Mouse (Mus musculus) spleen, postnatal 14 days (tissue): ENCODE data around the gene Ppm1d.

ENCODE experiments used
- DNase-seq, 2 experiments: peaks; one replicate each; pipeline ENCODE4 v3.0.0; 2021 to 2022; ENCODE audit warnings: low spot score in 2 of 2

Gene Ppm1d

DNA sequence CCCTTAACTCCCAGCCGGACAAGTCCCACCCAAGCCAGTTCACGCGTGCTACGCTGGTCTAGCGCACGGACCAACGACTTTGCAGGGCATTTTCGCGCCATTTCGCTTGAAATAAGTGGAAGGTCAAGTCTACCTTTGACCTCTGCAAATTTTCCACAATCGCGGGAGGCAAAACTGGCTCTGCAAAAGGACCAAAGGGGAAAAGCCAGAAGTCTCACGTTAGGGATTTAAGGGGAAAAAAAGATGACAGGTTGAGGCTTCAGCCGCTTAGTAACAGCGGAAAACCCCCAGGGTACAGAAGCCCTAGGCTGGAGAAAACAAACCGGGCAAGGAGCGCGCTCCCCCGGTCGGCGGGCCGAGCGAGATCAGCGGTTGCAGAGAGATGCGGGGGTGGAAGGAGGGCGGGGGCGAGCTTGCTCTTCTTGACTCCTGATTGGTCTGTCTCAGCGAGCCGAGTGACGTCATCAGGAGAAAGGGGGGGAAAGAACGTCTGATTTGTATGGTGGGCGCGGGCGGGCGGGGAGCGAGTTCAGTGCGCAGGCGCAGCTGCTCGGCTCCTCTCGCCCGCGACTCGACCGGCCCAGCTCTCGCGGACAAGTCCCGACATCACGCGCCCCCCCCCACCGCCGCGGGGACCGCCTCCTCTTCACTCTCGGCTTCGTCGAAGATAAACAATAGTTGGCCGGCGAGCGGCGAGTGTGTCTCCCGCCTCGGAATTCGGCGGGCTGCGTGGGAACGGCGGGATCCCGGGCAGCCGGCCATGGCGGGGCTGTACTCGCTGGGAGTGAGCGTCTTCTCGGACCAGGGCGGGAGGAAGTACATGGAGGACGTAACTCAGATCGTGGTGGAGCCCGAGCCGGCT lies at the start of gene Ppm1d:
Ppm1d (plus strand) TSS at position 532 of the 862 bp plus-strand sequence.
- DNase-seq, result peak; percentile 92 to 98

GRCm38 (mm10) chr11:85264635-85265034 lies 46.4 kb upstream of the Ppm1d start:
- no peak for DNase-seq

DNA sequence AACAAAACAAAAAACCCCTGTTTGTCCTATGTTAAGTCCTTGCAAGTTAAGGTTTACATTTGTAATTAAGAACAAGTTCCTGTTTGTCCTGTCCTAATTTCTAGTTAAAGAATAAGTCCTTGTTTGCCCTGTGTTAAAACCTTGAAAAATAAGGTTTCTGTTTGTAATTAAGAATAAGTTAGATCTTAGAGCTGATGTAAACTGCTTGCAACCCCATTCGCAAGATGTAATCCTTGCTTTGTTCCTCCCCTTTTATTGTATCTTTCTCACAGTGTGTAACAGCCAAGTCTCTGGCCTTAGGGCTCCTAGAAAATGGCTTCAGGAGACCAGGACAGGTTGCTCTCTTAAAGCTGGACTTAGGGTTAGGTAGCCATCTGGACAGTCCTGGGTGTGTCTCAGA lies 43.7 kb upstream of the Ppm1d start:
- DNase-seq, result no peak

- DNase-seq, result peak; percentile 29 to 69
Measured at GRCm38 (mm10) chr11:85270631-85271030, 40.4 kb upstream of the Ppm1d start.

- DNase-seq, result peak in 1 of 2 experiments; percentile 12
Measured at GRCm38 (mm10) chr11:85273299-85273698, 37.7 kb upstream of the Ppm1d start.

DNA sequence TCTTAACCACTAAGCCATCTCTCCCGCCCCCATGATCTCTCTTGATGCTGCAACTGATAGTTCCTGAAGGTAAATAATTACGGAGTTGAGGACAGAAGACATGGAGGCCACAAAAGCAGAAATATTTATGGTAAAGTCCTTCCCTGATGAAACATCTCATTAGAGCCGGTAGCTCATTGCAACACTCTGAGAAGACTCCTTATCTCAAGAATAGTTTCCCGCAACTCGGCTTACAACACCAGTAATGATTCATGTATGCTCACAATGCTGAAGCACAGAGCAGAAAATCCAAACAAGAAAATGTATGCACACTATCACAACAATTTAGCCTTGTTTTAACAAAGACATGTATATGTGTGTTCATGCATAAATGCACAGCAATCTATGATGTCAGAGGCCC lies 35.9 kb upstream of the Ppm1d start:
- no peak for DNase-seq

- no peak for DNase-seq
Measured at GRCm38 (mm10) chr11:85277609-85278008, 33.4 kb upstream of the Ppm1d start.

DNA sequence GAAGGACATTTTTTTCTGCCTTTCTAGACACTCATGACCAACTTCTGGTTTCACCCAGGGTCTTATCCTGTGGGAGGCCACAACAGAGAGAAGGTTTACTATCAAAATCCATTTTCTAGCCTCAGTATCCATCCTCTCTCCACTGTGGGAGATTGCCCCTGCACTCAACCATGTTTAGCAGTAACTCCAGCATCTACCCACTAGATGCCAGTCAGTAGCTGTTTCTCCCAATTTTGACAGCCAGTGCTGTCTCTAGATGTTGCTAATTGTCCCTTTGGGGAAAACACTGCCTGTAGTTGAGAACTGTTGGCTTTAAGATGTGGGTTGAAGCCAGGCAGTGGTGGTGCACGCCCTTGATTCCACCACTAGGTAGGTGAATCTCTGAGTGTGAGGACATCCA lies 32.9 kb upstream of the Ppm1d start:
- DNase-seq, result no peak

DNA sequence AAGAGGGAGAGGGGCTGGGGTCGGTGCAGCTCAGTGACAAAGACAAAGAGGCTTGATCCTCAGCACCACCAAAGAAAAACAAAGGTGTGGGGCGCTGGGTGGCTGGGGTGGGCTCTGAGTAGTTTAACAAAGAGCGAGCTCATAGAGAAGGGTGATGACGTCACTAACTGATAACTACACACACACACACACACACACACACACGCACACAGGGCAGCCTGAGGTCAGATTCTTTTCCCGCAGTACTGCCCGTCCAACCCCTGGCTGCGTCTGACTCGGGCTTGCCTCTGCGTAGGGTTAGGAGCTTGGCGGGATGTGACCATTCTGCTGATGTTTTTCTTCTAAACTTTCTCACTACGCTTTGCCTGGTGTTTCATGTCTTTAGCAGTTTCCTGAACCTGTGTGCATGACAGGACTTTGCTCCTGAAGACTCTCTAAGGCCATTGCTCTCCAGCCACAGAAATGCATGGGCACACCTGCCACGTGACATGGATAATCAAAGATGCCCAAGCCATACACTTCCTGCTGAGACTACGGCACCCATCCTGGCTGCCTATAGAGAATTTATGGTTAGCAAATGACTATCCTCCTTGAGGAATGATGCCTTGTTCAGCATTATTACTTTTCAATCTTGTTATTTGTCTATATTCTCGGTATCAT lies 29.7 kb upstream of the Ppm1d start:
- DNase-seq, result no peak

DNA sequence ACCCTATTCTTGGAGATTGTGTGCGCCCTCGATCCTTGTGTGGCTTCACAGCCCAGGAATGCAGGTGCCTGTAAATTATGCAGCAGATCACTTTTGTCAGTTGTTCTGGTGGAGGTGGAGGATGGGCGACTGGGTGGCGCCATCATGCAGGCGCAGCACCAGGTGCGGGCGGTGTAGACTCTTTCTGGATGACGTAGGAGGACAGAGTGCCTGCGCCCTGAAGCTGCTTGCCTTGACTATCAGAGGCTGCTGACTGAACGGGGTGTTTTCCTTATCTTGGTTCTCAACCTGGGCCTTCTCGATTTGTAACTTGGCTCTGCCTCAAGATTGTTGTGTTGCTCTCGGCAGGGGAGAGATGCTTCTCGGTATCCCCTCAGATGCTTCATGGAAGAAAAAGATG lies 13.1 kb upstream of the Ppm1d start:
- DNase-seq, result peak; percentile 20 to 26

GRCm38 (mm10) chr11:85299880-85300279 lies 11.2 kb upstream of the Ppm1d start:
- no peak for DNase-seq

GRCm38 (mm10) chr11:85301161-85301560 lies 9.9 kb upstream of the Ppm1d start:
- no peak for DNase-seq

DNA sequence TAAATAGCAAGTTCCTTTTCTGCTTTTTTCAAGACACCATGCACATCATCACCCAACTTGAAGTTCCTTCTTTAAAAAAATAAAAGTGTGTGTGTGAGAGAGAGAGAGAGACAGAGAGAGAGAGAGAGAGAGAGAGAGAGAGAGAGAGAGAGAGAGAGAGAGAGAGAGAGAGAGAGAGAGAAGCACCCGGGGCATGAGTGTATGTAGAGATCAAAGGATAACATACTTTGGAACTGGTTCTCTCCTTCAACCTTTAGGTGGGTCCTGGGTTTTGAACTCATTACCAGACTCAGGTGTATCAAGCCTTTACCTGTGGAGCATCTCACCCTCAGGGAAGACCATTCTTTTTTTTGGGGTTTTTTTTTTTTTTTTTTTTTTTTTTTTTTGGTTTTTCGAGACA lies 9.2 kb upstream of the Ppm1d start:
- no peak for DNase-seq

GRCm38 (mm10) chr11:85306577-85307260 lies 4.3 kb upstream of the Ppm1d start:
- DNase-seq, result no peak

DNA sequence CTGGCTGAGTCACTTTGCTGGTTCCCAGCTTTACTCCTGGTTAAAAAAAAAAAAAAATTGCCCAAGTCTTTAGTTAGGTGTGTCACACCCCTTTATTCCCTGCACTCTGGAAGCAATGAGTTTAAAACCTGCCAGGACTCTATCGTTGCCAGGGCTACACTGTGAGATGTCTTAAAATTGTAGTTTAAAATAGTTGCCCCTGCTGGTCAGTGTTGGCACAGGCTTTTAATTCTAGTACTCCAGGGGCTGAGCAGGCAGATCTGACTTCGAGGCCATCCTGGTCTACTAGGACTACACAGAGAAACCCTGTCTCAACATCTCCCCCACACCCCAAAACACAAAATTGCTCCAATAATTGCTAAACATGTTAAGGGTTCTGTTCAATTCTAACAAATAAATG lies 2.2 kb upstream of the Ppm1d start:
- no peak for DNase-seq

- DNase-seq, result no peak
Measured at GRCm38 (mm10) chr11:85310407-85310712, 684 bp upstream of the Ppm1d start.

DNA sequence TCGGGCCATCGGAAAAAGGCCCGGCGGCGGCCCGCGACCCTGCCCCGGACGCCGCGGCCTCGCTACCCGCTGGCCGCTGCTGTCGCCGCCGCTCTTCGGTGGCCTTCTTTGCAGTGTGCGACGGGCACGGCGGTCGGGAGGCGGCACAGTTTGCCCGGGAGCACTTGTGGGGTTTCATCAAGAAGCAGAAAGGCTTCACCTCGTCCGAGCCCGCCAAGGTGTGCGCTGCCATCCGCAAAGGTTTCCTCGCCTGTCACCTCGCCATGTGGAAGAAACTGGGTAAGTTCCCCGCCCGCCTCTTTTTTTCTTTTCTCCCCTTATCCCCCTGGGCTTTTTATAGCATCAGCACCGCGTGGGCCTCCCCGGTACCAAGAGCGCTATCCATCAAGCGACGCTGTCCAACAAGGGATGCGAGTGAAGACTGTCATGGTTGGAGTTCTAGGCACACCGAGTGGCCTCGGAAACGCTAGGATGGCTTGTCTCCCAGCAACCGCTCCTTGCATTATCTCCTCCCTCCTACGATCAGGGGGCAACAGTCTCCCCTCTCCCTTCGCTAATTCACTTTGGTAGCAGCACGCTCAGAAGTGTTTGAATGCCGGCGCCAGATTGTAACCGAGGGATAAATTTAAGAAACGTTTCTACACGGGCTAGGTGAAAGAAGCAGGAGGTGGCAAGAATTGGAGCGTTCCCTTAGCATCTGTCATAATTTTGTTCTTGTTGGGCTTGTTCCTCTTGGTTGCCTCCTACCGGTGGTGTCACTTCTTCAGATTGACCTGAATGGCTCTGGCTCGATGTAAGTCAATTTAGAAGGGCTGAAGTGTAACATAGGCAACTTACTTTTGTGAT lies 824 bp downstream of the Ppm1d start:
- DNase-seq, result peak; percentile 17 to 40

- peak in 1 of 2 experiments; percentile 24 for DNase-seq
Measured at GRCm38 (mm10) chr11:85312818-85313217, 1.8 kb downstream of the Ppm1d start.

- no peak for DNase-seq
Measured at GRCm38 (mm10) chr11:85313361-85313760, 2.3 kb downstream of the Ppm1d start.

DNA sequence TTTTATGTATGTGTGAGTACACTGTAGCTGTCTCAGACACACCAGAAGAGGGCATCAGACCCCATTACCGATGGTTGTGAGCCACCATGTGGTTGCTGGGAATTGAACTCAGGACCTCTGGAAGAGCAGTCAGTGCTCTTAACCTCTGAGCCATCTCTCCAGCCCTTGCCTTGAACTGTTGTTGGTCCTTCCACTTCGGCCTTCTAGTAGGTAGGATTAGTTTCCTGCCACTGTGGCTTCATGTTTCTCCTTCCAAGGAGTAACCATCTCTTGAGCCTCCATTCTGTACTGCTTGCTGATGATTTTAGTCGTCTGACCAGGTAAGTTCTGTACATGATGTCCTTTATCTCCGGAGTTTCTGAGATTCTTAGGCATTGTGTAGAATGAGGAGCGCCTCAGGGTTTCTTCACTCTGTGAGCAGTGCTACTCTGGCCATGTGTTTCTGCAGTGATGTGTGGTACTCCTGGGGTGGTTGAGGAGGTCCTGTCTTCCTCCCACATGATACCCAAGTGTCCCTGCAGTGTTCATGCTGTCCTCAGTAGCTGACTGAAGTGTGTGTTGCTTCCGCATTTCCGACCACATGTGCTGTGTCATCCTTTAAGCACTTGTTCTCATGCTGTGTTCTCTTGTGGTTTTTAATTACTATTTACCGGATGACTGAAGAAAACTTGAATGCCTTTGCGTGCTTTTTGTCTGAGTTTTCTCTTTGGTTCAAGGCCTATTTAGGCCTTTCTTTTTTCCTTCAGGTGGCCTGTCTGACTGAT lies 12.7 kb downstream of the Ppm1d start:
- no peak for DNase-seq

DNA sequence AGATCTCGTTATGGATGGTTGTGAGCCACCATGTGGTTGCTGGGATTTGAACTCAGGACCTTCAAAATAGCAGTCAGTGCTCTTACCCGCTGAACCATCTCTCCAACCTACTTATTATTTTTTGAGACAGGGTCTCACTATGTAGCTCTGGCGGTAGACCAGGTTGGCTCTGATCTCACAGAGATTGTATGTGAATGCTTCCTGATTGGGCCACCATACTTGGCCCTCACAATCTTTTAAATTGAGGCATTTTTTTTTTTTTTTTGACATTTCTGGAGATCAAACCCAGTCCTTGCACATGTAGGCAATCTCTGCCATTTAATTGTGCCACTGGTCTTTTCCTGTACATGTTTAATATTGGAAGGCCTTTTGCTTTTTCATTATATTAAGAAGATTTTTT lies 17.7 kb downstream of the Ppm1d start:
- no peak for DNase-seq
